Mouse (Mus musculus) cortical plate, adult 2 months (tissue): ENCODE data around the gene Ttc28. TPM values are rescaled to one million over a fixed set of nuclear protein-coding genes. Genes with fewer than 3 reads are reported as not detected.

ENCODE experiments used
- H3K27ac ChIP-seq: fragments of 200-500 bp; 2 replicates; pipeline ENCODE4 v1.5.1; 2012; ENCODE audit warnings: low read length, control low read depth, inconsistent platforms; ENCODE audit not compliant: insufficient read depth
- H3K4me1 ChIP-seq: fragments of 200-500 bp; 2 replicates; pipeline ENCODE4 v1.6.1; 2011; ENCODE audit warnings: low read length; ENCODE audit not compliant: control insufficient read depth, insufficient read depth
- H3K4me3 ChIP-seq: fragments of 200-500 bp; 2 replicates; pipeline ENCODE4 v1.5.1; 2011; ENCODE audit warnings: mild to moderate bottlenecking, low read length, control low read depth; ENCODE audit not compliant: insufficient read depth
- CTCF ChIP-seq: fragments of 200-500 bp; IDR thresholded peaks from 2 replicates; pipeline ENCODE4 v1.5.1; 2011; ENCODE audit warnings: mild to moderate bottlenecking, control low read depth, low read length; ENCODE audit not compliant: insufficient read depth; ENCODE audit errors: extremely low read depth
- POLR2A ChIP-seq: fragments of 200-500 bp; IDR thresholded peaks from 2 replicates; pipeline ENCODE4 v1.6.1; 2011; ENCODE audit warnings: mild to moderate bottlenecking, low read length, control low read depth; ENCODE audit not compliant: insufficient read depth; ENCODE audit errors: extremely low read depth
- polyA plus RNA-seq: library from polyadenylated mRNA; depleted of rRNA; stranded (reverse); fragments of >200 nt; gene quantifications from 2 replicates; pipeline ENCODE4 v1.2.3, GENCODE M21; 2012

The Ttc28 gene
- polyA plus RNA-seq, 1 experiment: 3.7 TPM

DNA sequence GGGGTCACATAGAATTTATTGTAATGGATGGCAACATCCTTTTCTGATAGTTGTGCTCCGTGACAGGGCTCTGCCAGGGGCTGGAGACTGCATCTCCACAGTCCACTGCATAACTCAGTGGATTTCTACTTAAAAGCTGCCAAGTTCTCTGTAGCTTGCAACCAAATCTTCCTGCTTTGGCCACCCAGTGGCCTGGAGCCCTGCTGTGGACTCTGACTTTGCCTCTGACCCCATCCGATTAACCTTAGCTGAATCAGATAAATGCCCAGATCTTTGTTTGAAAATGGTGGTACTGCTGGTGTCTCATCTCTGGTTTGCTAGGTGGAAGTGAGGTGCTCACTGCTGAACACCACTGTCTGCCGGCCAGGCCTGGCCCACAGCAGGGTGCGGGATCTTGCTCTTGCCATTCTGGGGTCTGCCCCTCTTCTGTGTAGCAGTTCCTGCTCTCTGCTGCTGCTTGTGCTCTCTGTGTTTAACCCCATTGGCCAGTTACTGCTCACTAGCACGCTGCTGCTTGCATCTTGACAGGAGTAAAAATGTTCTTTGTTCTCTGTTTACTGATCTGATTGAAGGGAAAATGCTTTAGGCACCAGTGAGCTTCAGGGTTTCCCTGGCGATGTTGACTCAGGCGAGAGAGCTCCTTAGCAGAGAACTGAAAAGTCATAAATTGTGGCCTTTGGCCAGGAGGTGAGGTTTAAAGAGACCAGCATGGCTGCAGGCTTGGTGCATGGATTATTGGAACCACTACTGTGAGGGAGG, 219.1 kb downstream of the Ttc28 start:
- Histone ChIP-seq H3K4me3 (no peak overlapping the region), H3K27ac (no peak overlapping the region)

DNA sequence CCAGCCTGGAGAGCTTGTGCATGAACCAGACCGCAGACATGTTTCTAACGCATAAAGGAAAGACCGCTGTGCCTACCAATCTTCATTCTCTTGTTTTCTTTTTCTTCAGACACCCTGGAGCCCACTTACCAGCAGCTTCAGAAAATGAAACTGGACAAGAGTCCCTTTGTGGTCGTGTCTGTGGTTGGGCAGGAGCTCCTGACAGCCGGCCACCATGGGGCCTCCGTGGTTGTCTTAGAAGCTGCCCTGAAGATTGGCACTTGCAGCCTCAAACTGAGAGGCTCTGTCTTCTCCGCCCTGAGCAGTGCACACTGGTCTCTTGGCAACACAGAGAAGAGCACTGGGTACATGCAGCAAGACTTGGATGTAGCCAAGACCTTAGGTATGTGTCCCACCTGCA, 221.0 kb downstream of the Ttc28 start:
- TF ChIP-seq CTCF (no peak), POLR2A (no peak)
- H3K4me3 ChIP-seq: no peak overlapping the region
- peaks cover 6% of the 10 kb centered on the region for H3K4me1 ChIP-seq
- no peak overlapping the region for H3K27ac ChIP-seq

More for the DNA sequence above, 219.1 kb downstream of the Ttc28 start:
- TF ChIP-seq CTCF: no peak
- TF ChIP-seq POLR2A: no peak
- peaks cover 6% of the 10 kb centered on the region for H3K4me1 ChIP-seq

DNA sequence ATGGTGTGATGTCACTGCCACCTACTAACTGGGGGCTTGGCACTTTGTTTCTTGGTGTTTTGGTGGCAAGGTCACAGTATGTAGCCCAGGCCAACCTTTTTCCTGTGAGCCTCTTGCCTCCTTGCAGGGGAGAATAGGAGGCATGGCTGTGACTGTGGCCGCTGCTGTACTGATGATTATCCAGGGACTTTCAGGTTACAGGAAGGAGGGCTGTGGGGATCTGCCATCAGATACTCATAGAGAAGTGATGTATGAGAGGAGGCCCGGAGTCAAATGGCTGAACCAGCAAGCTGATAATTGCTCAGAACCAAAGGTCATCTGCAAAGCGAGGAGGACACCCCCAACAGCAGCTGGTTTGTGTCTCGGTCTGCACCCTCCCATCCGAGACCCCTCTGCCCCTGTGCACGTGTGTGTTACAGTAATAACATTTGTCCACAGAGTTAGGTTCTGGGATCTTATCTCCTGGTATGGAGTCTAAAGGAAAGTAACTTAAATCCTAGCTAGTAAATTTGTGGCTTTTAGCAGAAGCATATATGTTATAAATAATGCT, 221.9 kb downstream of the Ttc28 start:
- H3K27ac ChIP-seq: no peak overlapping the region
- TF ChIP-seq CTCF: no peak
- no peak for TF ChIP-seq POLR2A
- H3K4me1 ChIP-seq: peaks cover 6% of the 10 kb centered on the region
- H3K4me3 ChIP-seq: no peak overlapping the region

DNA sequence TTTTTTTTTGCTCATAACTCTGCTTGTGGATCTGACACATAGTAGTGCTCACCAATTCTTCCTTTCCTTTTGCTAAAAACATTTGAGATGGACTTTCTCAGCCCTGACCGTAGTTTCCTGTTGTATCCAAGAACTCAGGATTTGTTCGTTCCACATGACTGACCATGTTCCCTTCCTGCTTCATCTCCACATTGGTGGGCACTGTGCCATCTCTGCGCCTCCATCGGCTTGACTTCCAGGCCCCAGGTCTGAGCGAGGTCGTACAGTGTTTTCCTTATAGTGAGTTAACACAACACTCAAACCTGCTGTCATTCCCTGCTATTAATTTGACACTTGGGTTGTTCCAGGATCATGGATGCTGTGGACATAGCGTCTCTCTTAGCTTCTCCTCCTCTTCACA, 225.2 kb downstream of the Ttc28 start:
- TF ChIP-seq POLR2A (no peak), CTCF (no peak)
- Histone ChIP-seq H3K27ac (no peak overlapping the region), H3K4me1 (no peaks in the 10 kb centered on the region; the same call in 1 of the 2 replicates), H3K4me3 (no peak overlapping the region)

DNA sequence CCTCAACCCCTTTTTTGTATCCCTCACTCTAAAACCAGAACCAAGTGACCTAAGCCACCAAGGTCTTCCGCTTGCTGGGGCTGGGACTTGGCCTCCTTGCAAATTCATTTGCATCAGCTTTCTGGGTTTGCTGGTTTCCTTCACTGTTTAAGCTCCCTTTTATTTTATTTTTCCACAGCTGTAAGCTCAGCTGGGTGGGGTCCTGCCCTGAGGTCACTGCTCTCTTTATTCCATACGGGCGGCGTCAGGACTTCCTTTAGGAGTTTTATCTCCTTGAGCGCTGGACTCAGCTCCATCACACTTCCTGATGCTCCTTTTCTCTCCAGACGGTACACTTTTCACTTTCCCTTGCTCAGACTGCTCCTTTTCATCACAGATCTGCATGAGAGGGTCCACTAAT, 231.8 kb downstream of the Ttc28 start:
- Histone ChIP-seq H3K4me1 (no peaks in the 10 kb centered on the region; the same call in 1 of the 2 replicates), H3K4me3 (no peak overlapping the region), H3K27ac (no peak overlapping the region)
- TF ChIP-seq POLR2A (no peak), CTCF (no peak)

GRCm38 (mm10) chr5:111113183-111113582, 233.6 kb downstream of the Ttc28 start:
- Histone ChIP-seq H3K27ac (no peak overlapping the region), H3K4me3 (no peak overlapping the region), H3K4me1 (no peaks in the 10 kb centered on the region; the same call in 1 of the 2 replicates)
- TF ChIP-seq POLR2A: no peak
- no peak for TF ChIP-seq CTCF

DNA sequence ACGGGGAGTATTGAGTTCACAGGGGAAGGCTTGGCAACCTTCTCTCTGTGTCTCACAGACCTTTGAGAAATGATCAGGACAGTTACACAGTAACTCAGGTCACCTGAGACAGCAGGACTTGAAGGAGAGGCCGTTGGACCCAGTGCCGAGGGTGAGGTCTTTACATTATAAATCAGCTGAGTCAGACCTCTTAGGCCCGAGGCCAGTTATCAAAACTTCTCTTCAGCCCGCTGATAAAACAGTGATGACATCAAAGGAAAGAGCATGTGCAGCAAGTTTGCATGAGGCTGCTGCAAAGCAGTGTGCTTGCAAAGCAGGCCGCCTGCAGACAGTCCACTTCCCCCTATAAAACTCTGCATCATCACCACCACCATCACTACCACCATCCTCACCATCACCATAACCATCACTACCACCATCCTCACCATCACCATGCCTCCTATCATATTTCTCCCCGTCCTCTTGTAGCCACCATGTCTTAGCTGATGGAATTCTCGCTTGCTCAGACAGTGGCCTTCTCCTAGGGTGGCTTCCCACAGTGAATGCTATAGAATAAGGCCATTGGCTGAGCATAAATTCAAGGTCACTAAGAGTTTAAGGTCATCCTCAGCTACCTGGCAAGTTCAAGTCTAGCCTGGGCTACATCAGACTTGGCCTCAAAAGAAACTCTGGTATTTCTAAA, 234.2 kb downstream of the Ttc28 start:
- H3K27ac ChIP-seq: no peak overlapping the region
- no peak overlapping the region for H3K4me3 ChIP-seq
- TF ChIP-seq CTCF (no peak), POLR2A (no peak)
- H3K4me1 ChIP-seq: no peaks in the 10 kb centered on the region; the same call in 1 of the 2 replicates

- H3K4me1 ChIP-seq: no peaks in the 10 kb centered on the region; the same call in 1 of the 2 replicates
- H3K4me3 ChIP-seq: no peak overlapping the region
- no peak overlapping the region for H3K27ac ChIP-seq
- TF ChIP-seq CTCF (no peak), POLR2A (no peak)
These were observed 235.0 kb downstream of the Ttc28 start for GRCm38 (mm10) chr5:111114597-111114996.

GRCm38 (mm10) chr5:111115519-111116350, 236.1 kb downstream of the Ttc28 start:
- Histone ChIP-seq H3K4me1 (no peaks in the 10 kb centered on the region), H3K27ac (no peak overlapping the region), H3K4me3 (no peak overlapping the region)
- no peak for TF ChIP-seq CTCF
- TF ChIP-seq POLR2A: no peak
